Mouse (Mus musculus): ENCODE measurements around the gene Rif1. TPM values are rescaled to one million over a fixed set of nuclear protein-coding genes. Genes with fewer than 3 reads are reported as not detected.

Gene Rif1
- total RNA-seq, 1 experiment: 245 TPM

GRCm38 (mm10) chr2:52071241-52071991, 1.2 kb upstream of the Rif1 start:
- in situ Hi-C loops (cut with MboI; ENCODE audit: low sequenced_read_pairs in 2 of 2, unreplicated experiment in 2 of 2): no loop called here
- Histone ChIP-seq H3K4me1 (ENCODE audit: control insufficient read depth in 2 of 2, insufficient read depth in 2 of 2, low read length in 2 of 2, poor library complexity in 1 of 2) (peaks cover 8% of the 10 kb centered on the region in 2 experiments; a peak in 3 of 4 replicates), H3K4me3 (ENCODE audit: insufficient read depth in 1 of 2, low read depth in 1 of 2, low read length in 2 of 2, poor library complexity in 1 of 2, severe bottlenecking in 1 of 2) (peak overlapping the region; percentile 68 to 72), H3K36me3 (ENCODE audit: control insufficient read depth, insufficient read depth, low read length, poor library complexity, severe bottlenecking) (peaks cover 4% of the 10 kb centered on the region), H3K27ac (ENCODE audit: insufficient read depth, low read depth, low read length, poor library complexity, severe bottlenecking) (peak overlapping the region; percentile 100), H3K9me3 (ENCODE audit: control insufficient read depth, insufficient read depth, low read depth, low read length) (no peaks in the 10 kb centered on the region), H3K9ac (ENCODE audit: insufficient read depth, low read depth, low read length, poor library complexity, severe bottlenecking) (peak overlapping the region; percentile 75)
- peak; percentile 81 for DNase-seq (ENCODE audit: low read depth, low spot score)
- TF ChIP-seq CHD2 (IDR thresholded peaks at IDR 0.05; ENCODE audit: low read depth, low read length): 0 out of 2 replicates have a peak, but pooled peaks have one; percentile 49
- no peak for TF ChIP-seq ZC3H11A (IDR thresholded peaks at IDR 0.05; ENCODE audit: borderline replicate concordance, low read depth, low read length)
- TF ChIP-seq HCFC1 (IDR thresholded peaks at IDR 0.05; ENCODE audit: borderline replicate concordance, insufficient read depth, low read length): 0 out of 2 replicates have a peak, but pooled peaks have one; percentile 24
- TF ChIP-seq MAFK (IDR thresholded peaks at IDR 0.05; ENCODE audit: insufficient read depth, low read depth, low read length): no peak
- TF ChIP-seq ZNF384 (IDR thresholded peaks at IDR 0.05; ENCODE audit: low read depth, low read length): peak; percentile 92

GRCm38 (mm10) chr2:52072065-52072490, 554 bp upstream of the Rif1 start:
- H3K9me3 ChIP-seq (ENCODE audit: control insufficient read depth, insufficient read depth, low read depth, low read length): no peaks in the 10 kb centered on the region
- no peak for TF ChIP-seq MAFK (IDR thresholded peaks at IDR 0.05; ENCODE audit: insufficient read depth, low read depth, low read length)
- peak; percentile 66 for TF ChIP-seq CHD2 (IDR thresholded peaks at IDR 0.05; ENCODE audit: low read depth, low read length)
- TF ChIP-seq ZC3H11A (IDR thresholded peaks at IDR 0.05; ENCODE audit: borderline replicate concordance, low read depth, low read length): no peak
- no peak for TF ChIP-seq ZNF384 (IDR thresholded peaks at IDR 0.05; ENCODE audit: low read depth, low read length)
- peak; percentile 92 for DNase-seq (ENCODE audit: low read depth, low spot score)
- peak overlapping the region; percentile 79 for H3K9ac ChIP-seq (ENCODE audit: insufficient read depth, low read depth, low read length, poor library complexity, severe bottlenecking)
- H3K4me1 ChIP-seq (ENCODE audit: control insufficient read depth in 2 of 2, insufficient read depth in 2 of 2, low read length in 2 of 2, poor library complexity in 1 of 2): peaks cover 8% of the 10 kb centered on the region in 2 experiments; a peak in 3 of 4 replicates
- peak overlapping the region; percentile 95 to 96 for H3K4me3 ChIP-seq (ENCODE audit: insufficient read depth in 1 of 2, low read depth in 1 of 2, low read length in 2 of 2, poor library complexity in 1 of 2, severe bottlenecking in 1 of 2)
- H3K36me3 ChIP-seq (ENCODE audit: control insufficient read depth, insufficient read depth, low read length, poor library complexity, severe bottlenecking): peaks cover 4% of the 10 kb centered on the region
- peak overlapping the region; percentile 100 for H3K27ac ChIP-seq (ENCODE audit: insufficient read depth, low read depth, low read length, poor library complexity, severe bottlenecking)
- in situ Hi-C loops (cut with MboI; ENCODE audit: low sequenced_read_pairs in 2 of 2, unreplicated experiment in 2 of 2): no loop called here

GRCm38 (mm10) chr2:52073141-52073904, 691 bp downstream of the Rif1 start:
- Histone ChIP-seq H3K4me3 (ENCODE audit: insufficient read depth in 1 of 2, low read depth in 1 of 2, low read length in 2 of 2, poor library complexity in 1 of 2, severe bottlenecking in 1 of 2) (peak overlapping the region; percentile 95 to 96), H3K9me3 (ENCODE audit: control insufficient read depth, insufficient read depth, low read depth, low read length) (no peaks in the 10 kb centered on the region), H3K27ac (ENCODE audit: insufficient read depth, low read depth, low read length, poor library complexity, severe bottlenecking) (peak overlapping the region; percentile 100), H3K36me3 (ENCODE audit: control insufficient read depth, insufficient read depth, low read length, poor library complexity, severe bottlenecking) (peaks cover 9% of the 10 kb centered on the region), H3K9ac (ENCODE audit: insufficient read depth, low read depth, low read length, poor library complexity, severe bottlenecking) (peak overlapping the region; percentile 99), H3K4me1 (ENCODE audit: control insufficient read depth in 2 of 2, insufficient read depth in 2 of 2, low read length in 2 of 2, poor library complexity in 1 of 2) (peaks cover 8 to 11% of the 10 kb centered on the region in 2 experiments; a peak in 3 of 4 replicates)
- no peak for DNase-seq (ENCODE audit: low read depth, low spot score)
- TF ChIP-seq ZNF384 (IDR thresholded peaks at IDR 0.05; ENCODE audit: low read depth, low read length) (peak; percentile 66; the same call in 1 of the 2 replicates), MAFK (IDR thresholded peaks at IDR 0.05; ENCODE audit: insufficient read depth, low read depth, low read length) (no peak)
- in situ Hi-C loops (cut with MboI; ENCODE audit: low sequenced_read_pairs in 2 of 2, unreplicated experiment in 2 of 2): no loop called here

GRCm38 (mm10) chr2:52078666-52079065, 6.0 kb downstream of the Rif1 start:
- 0 out of 4 replicates have a peak, but pooled peaks cover 0 to 4% of the 10 kb centered on the region in 2 experiments for H3K4me1 ChIP-seq (ENCODE audit: control insufficient read depth in 2 of 2, insufficient read depth in 2 of 2, low read length in 2 of 2, poor library complexity in 1 of 2)
- H3K36me3 ChIP-seq (ENCODE audit: control insufficient read depth, insufficient read depth, low read length, poor library complexity, severe bottlenecking): peaks cover 34% of the 10 kb centered on the region
- in situ Hi-C loops (cut with MboI; ENCODE audit: low sequenced_read_pairs in 2 of 2, unreplicated experiment in 2 of 2): no loop called here
- no peak overlapping the region for H3K27ac ChIP-seq (ENCODE audit: insufficient read depth, low read depth, low read length, poor library complexity, severe bottlenecking)
- DNase-seq (ENCODE audit: low read depth, low spot score): no peak
- H3K9ac ChIP-seq (ENCODE audit: insufficient read depth, low read depth, low read length, poor library complexity, severe bottlenecking): no peak overlapping the region
- TF ChIP-seq ZNF384 (IDR thresholded peaks at IDR 0.05; ENCODE audit: low read depth, low read length): no peak
- TF ChIP-seq CHD2 (IDR thresholded peaks at IDR 0.05; ENCODE audit: low read depth, low read length): no peak
- no peak for TF ChIP-seq HCFC1 (IDR thresholded peaks at IDR 0.05; ENCODE audit: borderline replicate concordance, insufficient read depth, low read length)
- H3K9me3 ChIP-seq (ENCODE audit: control insufficient read depth, insufficient read depth, low read depth, low read length): no peaks in the 10 kb centered on the region
- no peak overlapping the region for H3K4me3 ChIP-seq (ENCODE audit: insufficient read depth in 1 of 2, low read depth in 1 of 2, low read length in 2 of 2, poor library complexity in 1 of 2, severe bottlenecking in 1 of 2)
